Mouse (Mus musculus) frontal cortex, postnatal 14 days (tissue): ENCODE results near the gene Iqck.

ENCODE experiments used
- DNase-seq, 2 experiments: peaks; one replicate each; pipeline ENCODE4 v3.0.0; 2022; ENCODE audit warnings: low spot score in 2 of 2

The Iqck gene

GRCm38 (mm10) chr7:118990282-118990681 lies 134.7 kb downstream of the Iqck start:
- peak; percentile 59 to 82 for DNase-seq

GRCm38 (mm10) chr7:118991341-118991884 lies 135.9 kb downstream of the Iqck start:
- DNase-seq: no peak

- DNase-seq: no peak
Measured at GRCm38 (mm10) chr7:118992080-118992560, 136.6 kb downstream of the Iqck start.

- peak in 1 of 2 experiments; percentile 22 for DNase-seq
Measured at GRCm38 (mm10) chr7:118992623-118993405, 137.3 kb downstream of the Iqck start.

GRCm38 (mm10) chr7:118993597-118994230 lies 138.2 kb downstream of the Iqck start:
- DNase-seq: no peak

- peak in 1 of 2 experiments; percentile 22 for DNase-seq
Measured at GRCm38 (mm10) chr7:118994231-118994842, 138.8 kb downstream of the Iqck start.

- DNase-seq: peak; percentile 51 to 68
Measured at GRCm38 (mm10) chr7:118995007-118995406, 139.5 kb downstream of the Iqck start, which contains the start of gene Gprc5b. Gene Gprc5b, minus strand, starts transcription at chr7:118995211.

- DNase-seq: no peak
Measured at GRCm38 (mm10) chr7:118995671-118996070, 140.1 kb downstream of the Iqck start.

- peak; percentile 66 to 90 for DNase-seq
Measured at GRCm38 (mm10) chr7:118996137-118996837, 140.7 kb downstream of the Iqck start.

- no peak for DNase-seq
Measured at GRCm38 (mm10) chr7:118999857-119000256, 144.3 kb downstream of the Iqck start.

- no peak for DNase-seq
Measured at GRCm38 (mm10) chr7:119001965-119002364, 146.4 kb downstream of the Iqck start.

GRCm38 (mm10) chr7:119002501-119002900 lies 146.9 kb downstream of the Iqck start:
- no peak for DNase-seq

GRCm38 (mm10) chr7:119010854-119011529 lies 155.4 kb downstream of the Iqck start:
- DNase-seq: peak; percentile 52 to 88

- DNase-seq: peak in 1 of 2 experiments; percentile 28
Measured at GRCm38 (mm10) chr7:119015736-119016135, 160.2 kb downstream of the Iqck start.

GRCm38 (mm10) chr7:119019537-119019936 lies 164.0 kb downstream of the Iqck start:
- DNase-seq: peak; percentile 19 to 28
